Mouse (Mus musculus) CH12.LX (cell line): Measurements from ENCODE around the gene Ptgis. TPM values are rescaled to one million over a fixed set of nuclear protein-coding genes. Genes with fewer than 3 reads are reported as not detected.

Source experiments
- DNase-seq: peaks from one replicate; pipeline ENCODE4 v3.0.0-alpha.2; 2013; ENCODE audit errors: extremely low read depth
- H3K27ac ChIP-seq: 2 replicates; pipeline ENCODE4 v1.5.1; 2012; ENCODE audit warnings: low read depth, mild to moderate bottlenecking, control low read depth, moderate library complexity; ENCODE audit not compliant: insufficient read depth
- H3K27me3 ChIP-seq: replicated peaks from 2 replicates; pipeline ENCODE3; 2012; ENCODE audit warnings: inconsistent platforms
- H3K36me3 ChIP-seq, 2 experiments: replicated peaks in 1 of 2; 2 replicates each; pipeline versions ENCODE3 to v1.6.1; 2012; ENCODE audit warnings: inconsistent platforms in 1 of 2, low read length in 1 of 2, mild to moderate bottlenecking in 1 of 2, mixed read lengths in 1 of 2, moderate library complexity in 1 of 2; ENCODE audit not compliant: control insufficient read depth in 1 of 2, insufficient read depth in 1 of 2
- H3K4me1 ChIP-seq, 2 experiments: 2 replicates each; pipeline ENCODE4 v1.6.1; 2012; ENCODE audit warnings: inconsistent platforms in 1 of 2, moderate library complexity in 1 of 2; ENCODE audit not compliant: insufficient read depth in 2 of 2, control insufficient read depth in 1 of 2
- H3K4me2 ChIP-seq: 2 replicates; pipeline ENCODE4 v1.6.1; 2012; ENCODE audit warnings: low read depth, mild to moderate bottlenecking, control low read depth; ENCODE audit not compliant: poor library complexity, insufficient read depth, severe bottlenecking
- H3K4me3 ChIP-seq, 3 experiments: fragments of 150-350 bp in 1 of 3; sonication (generic) in 1 of 3; replicated peaks in 1 of 3; 2 replicates each; pipeline versions ENCODE3 to v1.5.1; 2011 to 2012; ENCODE audit warnings: low read depth in 2 of 3, low read length in 2 of 3, mild to moderate bottlenecking in 2 of 3, moderate library complexity in 2 of 3, control low read depth in 1 of 3, improper control_type of control experiment in 1 of 3, inconsistent platforms in 1 of 3, mixed read lengths in 1 of 3; ENCODE audit not compliant: poor library complexity in 1 of 3
- H3K79me2 ChIP-seq: replicated peaks from 2 replicates; pipeline ENCODE4 v1.6.1; 2012; ENCODE audit warnings: mild to moderate bottlenecking, moderate library complexity; ENCODE audit not compliant: control insufficient read depth, poor library complexity, insufficient read depth, severe bottlenecking; ENCODE audit errors: extremely low read depth
- H3K9ac ChIP-seq: 2 replicates; pipeline ENCODE4 v1.6.1; 2012; ENCODE audit warnings: low read depth, mild to moderate bottlenecking, control low read depth, moderate library complexity; ENCODE audit not compliant: insufficient read depth
- H3K9me3 ChIP-seq: replicated peaks from 2 replicates; pipeline ENCODE3; 2012; ENCODE audit warnings: low read length, inconsistent platforms, mixed read lengths
- BHLHE40 ChIP-seq: IDR thresholded peaks from 2 replicates; pipeline ENCODE4 v1.6.1; 2011; ENCODE audit warnings: mild to moderate bottlenecking, low read depth, low read length, improper control_type of control experiment
- ETS1 ChIP-seq: conservative IDR thresholded peaks from 2 replicates; pipeline ENCODE4 v1.6.1; 2012; ENCODE audit warnings: low read depth, mild to moderate bottlenecking, inconsistent platforms, low read length, improper control_type of control experiment, moderate library complexity
- JUN ChIP-seq: IDR thresholded peaks from 2 replicates; pipeline ENCODE4 v1.6.1; 2011; ENCODE audit warnings: low read depth, mild to moderate bottlenecking, low read length, improper control_type of control experiment, moderate library complexity; ENCODE audit not compliant: insufficient read depth
- JUND ChIP-seq: conservative IDR thresholded peaks from 2 replicates; pipeline ENCODE4 v1.6.1; 2011; ENCODE audit warnings: low read depth, low read length, improper control_type of control experiment
- MAX ChIP-seq: IDR thresholded peaks from 2 replicates; pipeline ENCODE4 v1.6.1; 2011; ENCODE audit warnings: low read length, improper control_type of control experiment
- MEF2A ChIP-seq: IDR thresholded peaks from 2 replicates; pipeline ENCODE4 v1.6.1; 2014; ENCODE audit warnings: low read depth, mild to moderate bottlenecking, inconsistent platforms, low read length, improper control_type of control experiment, borderline replicate concordance
- MXI1 ChIP-seq: IDR thresholded peaks from 2 replicates; pipeline ENCODE4 v1.6.1; 2011; ENCODE audit warnings: mild to moderate bottlenecking, low read depth, low read length, improper control_type of control experiment
- MYC ChIP-seq: IDR thresholded peaks from 2 replicates; pipeline ENCODE4 v1.6.1; 2011; ENCODE audit warnings: low read depth, mild to moderate bottlenecking, improper control_type of control experiment, low read length
- NRF1 ChIP-seq: IDR thresholded peaks from 2 replicates; pipeline ENCODE4 v1.6.1; 2014; ENCODE audit warnings: low read depth, mild to moderate bottlenecking, inconsistent platforms, low read length, improper control_type of control experiment, moderate library complexity
- SIN3A ChIP-seq: IDR thresholded peaks from 2 replicates; pipeline ENCODE4 v1.6.1; 2012; ENCODE audit warnings: low read length, improper control_type of control experiment, inconsistent platforms
- SMC3 ChIP-seq: IDR thresholded peaks from 2 replicates; pipeline ENCODE4 v1.6.1; 2011; ENCODE audit warnings: low read depth, low read length, improper control_type of control experiment
- TCF12 ChIP-seq: IDR thresholded peaks from 2 replicates; pipeline ENCODE4 v1.6.1; 2014; ENCODE audit warnings: low read depth, mild to moderate bottlenecking, inconsistent platforms, low read length, improper control_type of control experiment
- UBTF ChIP-seq: IDR thresholded peaks from 2 replicates; pipeline ENCODE4 v1.6.1; 2012; ENCODE audit warnings: low read depth, mild to moderate bottlenecking, inconsistent platforms, low read length, improper control_type of control experiment, moderate library complexity
- USF2 ChIP-seq: conservative IDR thresholded peaks from 2 replicates; pipeline ENCODE4 v1.6.1; 2011; ENCODE audit warnings: low read depth, low read length, improper control_type of control experiment
- dilution Hi-C: fragments of 300-500 bp; cut with MboI; formaldehyde crosslinking; loops from 2 replicates; pipeline ENCODE4 v1.14.3; 2020; ENCODE audit warnings: low sequenced_read_pairs; ENCODE audit not compliant: extremely low pct_unique_long_range_greater_than_20kb, extremely low pct_ligation_motif_present
- in situ Hi-C: fragments of 300-500 bp; cut with MboI; formaldehyde crosslinking; loops from 3 replicates; pipeline ENCODE4 v1.14.3; 2019; ENCODE audit warnings: low sequenced_read_pairs, low pct_ligation_motif_present, low pct_unique_long_range_greater_than_20kb, mixed read lengths
- polyA plus RNA-seq: library from polyadenylated mRNA; unstranded; fragments of >175 nt; gene quantifications from 2 replicates; pipeline ENCODE4 v1.2.1, GENCODE M21; 2012; ENCODE audit warnings: low read depth; ENCODE audit not compliant: insufficient read length
- total RNA-seq, 2 experiments: library from RNA; depleted of rRNA; stranded (reverse); fragments of 300-350 nt in 1 of 2; fragments of >200 nt in 1 of 2; gene quantifications; 2 replicates each; pipeline ENCODE4 v1.2.3; 2012 to 2014

Ptgis gene
- total and polyA plus RNA-seq, 3 experiments, result 7.0 to 15.9 (median 13.4) TPM

GRCm38 (mm10) chr2:167143914-167144313, 96.5 kb downstream of the Ptgis start:
- in situ Hi-C loops (no loop called here), dilution Hi-C loops (no loop called here)
- TF ChIP-seq JUND (no peak), ETS1 (no peak), SIN3A (no peak), SMC3 (no peak)
- Histone ChIP-seq H3K4me1 (peaks cover 24 to 58% of the 10 kb centered on the region in 2 experiments), H3K27ac (no peak overlapping the region), H3K4me3 (no peak overlapping the region), H3K4me2 (no peak overlapping the region), H3K79me2 (no peaks in the 10 kb centered on the region), H3K36me3 (no peaks in the 10 kb centered on the region), H3K27me3 (no peaks in the 10 kb centered on the region), H3K9me3 (peaks cover 7% of the 10 kb centered on the region), H3K9ac (no peak overlapping the region)
- DNase-seq, result no peak

- H3K27me3 ChIP-seq, result no peaks in the 10 kb centered on the region
- DNase-seq, result no peak
- TF ChIP-seq JUN (no peak), MYC (no peak), MXI1 (no peak), TCF12 (no peak)
- H3K4me2 ChIP-seq, result no peak overlapping the region
- no peaks in the 10 kb centered on the region for H3K79me2 ChIP-seq
- in situ Hi-C loops (no loop called here), dilution Hi-C loops (no loop called here)
- no peak overlapping the region for H3K27ac ChIP-seq
- no peak overlapping the region for H3K9ac ChIP-seq
- H3K4me1 ChIP-seq, result peaks cover 29 to 55% of the 10 kb centered on the region in 2 experiments
- H3K4me3 ChIP-seq, result no peak overlapping the region
- H3K36me3 ChIP-seq, result no peaks in the 10 kb centered on the region
- no peaks in the 10 kb centered on the region for H3K9me3 ChIP-seq
Measured at GRCm38 (mm10) chr2:167142282-167142681, 98.1 kb downstream of the Ptgis start.

- Histone ChIP-seq H3K4me1 (peaks cover 27 to 51% of the 10 kb centered on the region in 2 experiments), H3K9me3 (no peaks in the 10 kb centered on the region), H3K4me3 (no peak overlapping the region), H3K9ac (no peak overlapping the region), H3K36me3 (no peaks in the 10 kb centered on the region), H3K79me2 (no peaks in the 10 kb centered on the region), H3K27me3 (no peaks in the 10 kb centered on the region), H3K4me2 (no peak overlapping the region), H3K27ac (no peak overlapping the region)
- in situ Hi-C loops, result no loop called here
- dilution Hi-C loops, result no loop called here
- TF ChIP-seq TCF12 (no peak), MEF2A (no peak), NRF1 (no peak), MAX (no peak), BHLHE40 (no peak), UBTF (no peak), USF2 (no peak)
- no peak for DNase-seq
Measured at GRCm38 (mm10) chr2:167141810-167142209, 98.6 kb downstream of the Ptgis start.

Other genes with a start within 250 kb of the Ptgis start
- gene Stau1, start 244.3 kb downstream of the Ptgis start, total RNA-seq (2012; rRNA removed), result 10.3 and 10.5 TPM in 2 replicates
- 6.9 and 8.0 TPM in 2 replicates for gene Stau1, start 244.3 kb downstream of the Ptgis start, total RNA-seq (2014; rRNA removed)
- gene Stau1, start 244.3 kb downstream of the Ptgis start, polyA plus RNA-seq, result 30.7 and 36.2 TPM in 2 replicates
- 157 and 186 TPM in 2 replicates for gene Ddx27, start 225.4 kb downstream of the Ptgis start, total RNA-seq (2012; rRNA removed)
- 137 and 139 TPM in 2 replicates for gene Ddx27, start 225.4 kb downstream of the Ptgis start, total RNA-seq (2014; rRNA removed)
- 224 and 228 TPM in 2 replicates for gene Ddx27, start 225.4 kb downstream of the Ptgis start, polyA plus RNA-seq
- 8.1 and 9.0 TPM in 2 replicates for gene Znfx1, start 177.6 kb downstream of the Ptgis start, total RNA-seq (2012; rRNA removed)
- gene Znfx1, start 177.6 kb downstream of the Ptgis start, total RNA-seq (2014; rRNA removed), result 4.1 and 5.1 TPM in 2 replicates
- gene Znfx1, start 177.6 kb downstream of the Ptgis start, polyA plus RNA-seq, result 7.7 and 9.0 TPM in 2 replicates
- 2.5 and 2.6 TPM in 2 replicates for gene Kcnb1, start 50.4 kb downstream of the Ptgis start, total RNA-seq (2012; rRNA removed)
- 5.0 and 5.1 TPM in 2 replicates for gene Kcnb1, start 50.4 kb downstream of the Ptgis start, total RNA-seq (2014; rRNA removed)
- 5.6 and 6.6 TPM in 2 replicates for gene Kcnb1, start 50.4 kb downstream of the Ptgis start, polyA plus RNA-seq
- gene B4galt5, start 108.6 kb upstream of the Ptgis start, total RNA-seq (2012; rRNA removed), result 12.5 and 14.4 TPM in 2 replicates
- gene B4galt5, start 108.6 kb upstream of the Ptgis start, total RNA-seq (2014; rRNA removed), result 12.0 and 13.5 TPM in 2 replicates
- gene B4galt5, start 108.6 kb upstream of the Ptgis start, polyA plus RNA-seq, result 17.6 and 22.4 TPM in 2 replicates
- 21.2 and 26.0 TPM in 2 replicates for gene Slc9a8, start 181.1 kb upstream of the Ptgis start, total RNA-seq (2012; rRNA removed)
- gene Slc9a8, start 181.1 kb upstream of the Ptgis start, total RNA-seq (2014; rRNA removed), result 12.9 and 14.5 TPM in 2 replicates
- gene Slc9a8, start 181.1 kb upstream of the Ptgis start, polyA plus RNA-seq, result 20.6 and 25.0 TPM in 2 replicates